Mouse (Mus musculus): Measurements from ENCODE around the gene Pecr. TPM values are rescaled to one million over a fixed set of nuclear protein-coding genes. Genes with fewer than 3 reads are reported as not detected.
A peak's percentile ranks its signal among the peaks of the same experiment; 100 is the strongest.

Pecr gene
- polyA plus RNA-seq, 1 experiment from 2014 or later = 12.8 TPM

DNA sequence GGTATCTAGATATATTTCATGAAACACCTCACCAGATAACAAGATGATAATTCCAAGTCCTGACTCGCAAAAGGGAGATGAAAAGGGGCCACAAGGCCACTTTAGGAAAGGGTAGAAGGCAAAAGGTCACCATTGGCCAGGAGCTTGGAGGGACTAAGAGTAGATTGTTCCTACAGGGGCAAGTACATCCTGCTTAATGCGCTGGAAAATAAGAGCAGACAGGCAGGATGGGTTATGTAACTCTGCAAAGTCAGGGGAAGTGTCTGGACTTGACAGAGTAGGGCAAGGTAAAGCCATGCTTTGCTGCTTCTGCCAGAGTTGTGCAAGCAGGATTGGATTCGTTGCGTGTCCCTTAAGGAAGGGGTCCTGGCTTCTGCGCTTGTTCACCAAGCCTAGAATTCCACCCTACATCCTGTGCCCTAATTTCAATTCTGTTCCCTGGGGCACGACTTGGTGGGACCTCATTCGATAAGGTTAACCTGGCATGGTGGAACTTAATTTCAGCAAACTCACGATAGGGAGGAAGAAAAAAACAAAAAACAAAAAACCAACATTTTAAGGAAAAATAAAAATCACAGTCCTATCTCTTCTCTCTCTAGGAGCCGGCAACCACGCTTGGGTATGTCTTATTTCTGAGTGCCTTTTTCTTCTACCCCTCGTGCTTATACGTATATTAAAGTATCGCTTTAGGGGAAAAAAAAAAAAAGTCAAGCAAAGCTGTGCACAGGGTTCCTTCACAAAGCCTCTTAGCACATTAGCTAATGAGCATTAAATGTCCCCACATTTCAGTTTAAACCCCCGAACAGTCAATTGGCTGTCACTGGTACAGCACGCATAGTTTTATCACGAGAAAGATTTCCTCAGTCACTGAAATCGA is 73.1 kb downstream of the Pecr start:
- Histone ChIP-seq H3K9me3 (no peaks in the 10 kb centered on the region), H3K36me3 (no peaks in the 10 kb centered on the region), H3K4me3 (peak overlapping the region; percentile 74), H3K4me1 (peaks cover 15% of the 10 kb centered on the region; the same call in 1 of the 2 replicates), H3K27ac (replicated peaks) (no peak overlapping the region), H3K27me3 (peaks cover 14% of the 10 kb centered on the region), H3K9ac (replicated peaks) (peak overlapping the region; percentile 78), H3K4me2 (replicated peaks) (peak overlapping the region; percentile 96)
- no peak for ATAC-seq (ENCODE audit: low FRiP score, low read depth)
- WGBS = 25% methylated on average over 17 of the region's 17 CpGs

Other genes starting within 250 kb of the Pecr start
- 3.0 and 3.1 TPM in 2 replicates for gene Mreg, start 72.0 kb downstream of the Pecr start, polyA plus RNA-seq (2016; fragmentation: Nextera tagmentation; extraction: Ambion mirVana)
- gene Tmem169, start 55 bp upstream of the Pecr start, polyA plus RNA-seq (2016; fragmentation: Nextera tagmentation; extraction: Ambion mirVana) = 23.2 and 25.4 TPM in 2 replicates
- 39.9 and 42.3 TPM in 2 replicates for gene Xrcc5, start 23.1 kb upstream of the Pecr start, polyA plus RNA-seq (2016; fragmentation: Nextera tagmentation; extraction: Ambion mirVana)